8 mouse cellular contexts compared by ENCODE assay signal in the genomic region with DNA sequence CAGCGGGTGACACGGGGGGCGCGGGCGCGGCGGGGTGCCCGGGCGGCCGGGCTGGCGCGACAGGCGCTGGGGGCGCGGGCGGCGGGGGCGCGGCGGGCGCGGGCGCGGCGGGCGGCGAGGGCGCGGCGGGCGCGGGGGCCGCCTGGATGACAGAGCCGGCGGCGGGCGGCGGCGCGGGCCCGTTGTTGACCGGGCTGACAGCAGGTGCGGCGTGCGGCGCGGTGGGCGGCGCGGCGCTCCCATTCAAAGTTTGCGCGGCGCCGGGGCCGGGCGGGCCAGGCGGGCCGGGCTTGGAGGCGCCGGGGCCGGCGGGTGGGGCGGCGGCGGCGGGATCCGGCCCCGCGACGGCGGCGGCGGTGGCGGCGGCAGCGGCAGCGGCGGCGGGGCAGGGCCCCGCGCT. TPM values are rescaled to one million over a fixed set of nuclear protein-coding genes. Genes with fewer than 3 reads are reported as not detected.
DNase-seq lines count a peak whose midpoint lies in the region; ATAC-seq lines count a peak whose summit lies in the region.

No protein-coding gene starts in this region.

- H3K4me3 ChIP-seq in megakaryocyte, embryonic 14.5 days (replicated peaks) = peak overlapping the region; percentile 100
- peak overlapping the region; percentile 89 for H3K4me3 ChIP-seq in forebrain, embryonic 16.5 days (replicated peaks; ENCODE audit: low read length)
- peak overlapping the region; percentile 81 for H3K4me3 ChIP-seq in limb, embryonic 15.5 days

- peak overlapping the region; percentile 94 for H3K27ac ChIP-seq in forebrain, embryonic 16.5 days (ENCODE audit: low read length)
- H3K27ac ChIP-seq in limb, embryonic 15.5 days = no peak overlapping the region

- H3K4me1 ChIP-seq in megakaryocyte, embryonic 14.5 days = peaks cover 78% of the 10 kb centered on the region
- peaks cover 41% of the 10 kb centered on the region for H3K4me1 ChIP-seq in forebrain, embryonic 16.5 days (replicated peaks; ENCODE audit: control insufficient read depth, insufficient read depth, low read length)
- peaks cover 39% of the 10 kb centered on the region for H3K4me1 ChIP-seq in limb, embryonic 15.5 days

- H3K27me3 ChIP-seq in megakaryocyte, embryonic 14.5 days (replicated peaks) = no peaks in the 10 kb centered on the region
- no peaks in the 10 kb centered on the region for H3K27me3 ChIP-seq in forebrain, embryonic 16.5 days (replicated peaks; ENCODE audit: control insufficient read depth, insufficient read depth, low read length)
- no peaks in the 10 kb centered on the region for H3K27me3 ChIP-seq in limb, embryonic 15.5 days

- peak overlapping the region; percentile 82 for H3K9ac ChIP-seq in forebrain, embryonic 16.5 days (replicated peaks; ENCODE audit: low read depth, low read length)
- H3K9ac ChIP-seq in limb, embryonic 15.5 days = peak overlapping the region; percentile 75

- H3K9me3 ChIP-seq in megakaryocyte, embryonic 14.5 days = no peaks in the 10 kb centered on the region
- H3K9me3 ChIP-seq in forebrain, embryonic 16.5 days (ENCODE audit: control insufficient read depth, low read length) = no peaks in the 10 kb centered on the region
- no peaks in the 10 kb centered on the region for H3K9me3 ChIP-seq in limb, embryonic 15.5 days

- no peaks in the 10 kb centered on the region for H3K36me3 ChIP-seq in megakaryocyte, embryonic 14.5 days (replicated peaks; ENCODE audit: low read length)
- no peaks in the 10 kb centered on the region for H3K36me3 ChIP-seq in forebrain, embryonic 16.5 days (ENCODE audit: control insufficient read depth, insufficient read depth)
- no peaks in the 10 kb centered on the region for H3K36me3 ChIP-seq in limb, embryonic 15.5 days

- peak; percentile 41 for DNase-seq in adrenal gland, adult 2 months
- no peak for DNase-seq in adrenal gland, adult 8-10 months
- DNase-seq in retina, embryonic 14.5 days (ENCODE audit: low spot score) = peak; percentile 27

- no peak for ATAC-seq in megakaryocyte, adult 5-6 weeks (ENCODE audit: poor library complexity, severe bottlenecking)
- ATAC-seq in forebrain, embryonic 16.5 days = no peak
- ATAC-seq in limb, embryonic 15.5 days (ENCODE audit: insufficient number of reproducible peaks, low FRiP score, low TSS enrichment, low read depth) = no peak
- ATAC-seq in monocyte, adult 5-6 weeks (replicated peaks; ENCODE audit: insufficient number of reproducible peaks, low FRiP score, low TSS enrichment, poor library complexity, severe bottlenecking) = no peak

- WGBS in forebrain, embryonic 16.5 days = 0% methylated on average over 25 of the region's 82 CpGs
- 0% methylated on average over 9 of the region's 82 CpGs for WGBS in limb, embryonic 15.5 days

- no peak overlapping the region; the same call in 1 of the 2 replicates for H3K4me2 ChIP-seq in forebrain, embryonic 16.5 days (ENCODE audit: low read length)
- peak overlapping the region; percentile 95 for H3K4me2 ChIP-seq in limb, embryonic 15.5 days

RNA-seq across cellular contexts. Expression of a gene that starts 0.6 kb away (rescaled TPM):
- 10 to 100 TPM; 19.3 to 22.5 TPM for total RNA-seq in adrenal gland, adult 2 months (2021)
- polyA plus RNA-seq in adrenal gland, adult 2 months (2012; rRNA removed) = 10.3 and 11.5 TPM in 2 replicates
- 10 to 100 TPM; 16.8 to 22.8 (median 19.6) TPM for total RNA-seq in adrenal gland, adult 8-10 months (2022)
- 9.1 and 14.6 TPM in 2 replicates for polyA plus RNA-seq in megakaryocyte, embryonic 14.5 days (2012; ENCODE audit: insufficient read depth, low replicate concordance)
- total RNA-seq in megakaryocyte, adult 5-6 weeks (2015) = 28.4 and 31.8 TPM in 2 replicates
- total RNA-seq in megakaryocyte, adult 5-6 weeks (2017) = 27.6 and 43.5 TPM in 2 replicates
- 4.4 and 4.5 TPM in 2 replicates for polyA plus RNA-seq in forebrain, embryonic 16.5 days (2015; fragmentation: Nextera tagmentation; extraction: Ambion mirVana)
- 2.6 and 2.9 TPM in 2 replicates for polyA plus RNA-seq in limb, embryonic 15.5 days (2015; fragmentation: Nextera tagmentation; extraction: Ambion mirVana)
- 27.7 to 65.7 TPM (median 39.4 TPM) in 3 replicates for total RNA-seq in monocyte, adult 5-6 weeks (2017)

RNA-seq across cellular contexts. Expression of a gene that starts 48.9 kb away (rescaled TPM):
- 10 to 100 TPM; 38.6 to 47.0 TPM for total RNA-seq in adrenal gland, adult 2 months (2021)
- 26.2 and 27.3 TPM in 2 replicates for polyA plus RNA-seq in adrenal gland, adult 2 months (2012; rRNA removed)
- total RNA-seq in adrenal gland, adult 8-10 months (2022) = 10 to 100 TPM; 41.8 to 54.8 (median 48.5) TPM
- polyA plus RNA-seq in megakaryocyte, embryonic 14.5 days (2012; ENCODE audit: insufficient read depth, low replicate concordance) = 17.3 and 46.0 TPM in 2 replicates
- 10.6 and 10.9 TPM in 2 replicates for total RNA-seq in megakaryocyte, adult 5-6 weeks (2015)
- total RNA-seq in megakaryocyte, adult 5-6 weeks (2017) = 28.8 and 31.0 TPM in 2 replicates
- polyA plus RNA-seq in forebrain, embryonic 16.5 days (2015; fragmentation: Nextera tagmentation; extraction: Ambion mirVana) = 23.8 and 26.1 TPM in 2 replicates
- polyA plus RNA-seq in limb, embryonic 15.5 days (2015; fragmentation: Nextera tagmentation; extraction: Ambion mirVana) = 3.7 and 8.0 TPM in 2 replicates
- total RNA-seq in monocyte, adult 5-6 weeks (2017) = 38.6 to 53.9 TPM (median 53.4 TPM) in 3 replicates
